Mouse (Mus musculus): ENCODE results near the gene Foxp4. TPM values are rescaled to one million over a fixed set of nuclear protein-coding genes. Genes with fewer than 3 reads are reported as not detected.

Foxp4 gene
- 88.7 and 94.3 TPM in 2 replicates for polyA plus RNA-seq (2012; rRNA removed)

DNA sequence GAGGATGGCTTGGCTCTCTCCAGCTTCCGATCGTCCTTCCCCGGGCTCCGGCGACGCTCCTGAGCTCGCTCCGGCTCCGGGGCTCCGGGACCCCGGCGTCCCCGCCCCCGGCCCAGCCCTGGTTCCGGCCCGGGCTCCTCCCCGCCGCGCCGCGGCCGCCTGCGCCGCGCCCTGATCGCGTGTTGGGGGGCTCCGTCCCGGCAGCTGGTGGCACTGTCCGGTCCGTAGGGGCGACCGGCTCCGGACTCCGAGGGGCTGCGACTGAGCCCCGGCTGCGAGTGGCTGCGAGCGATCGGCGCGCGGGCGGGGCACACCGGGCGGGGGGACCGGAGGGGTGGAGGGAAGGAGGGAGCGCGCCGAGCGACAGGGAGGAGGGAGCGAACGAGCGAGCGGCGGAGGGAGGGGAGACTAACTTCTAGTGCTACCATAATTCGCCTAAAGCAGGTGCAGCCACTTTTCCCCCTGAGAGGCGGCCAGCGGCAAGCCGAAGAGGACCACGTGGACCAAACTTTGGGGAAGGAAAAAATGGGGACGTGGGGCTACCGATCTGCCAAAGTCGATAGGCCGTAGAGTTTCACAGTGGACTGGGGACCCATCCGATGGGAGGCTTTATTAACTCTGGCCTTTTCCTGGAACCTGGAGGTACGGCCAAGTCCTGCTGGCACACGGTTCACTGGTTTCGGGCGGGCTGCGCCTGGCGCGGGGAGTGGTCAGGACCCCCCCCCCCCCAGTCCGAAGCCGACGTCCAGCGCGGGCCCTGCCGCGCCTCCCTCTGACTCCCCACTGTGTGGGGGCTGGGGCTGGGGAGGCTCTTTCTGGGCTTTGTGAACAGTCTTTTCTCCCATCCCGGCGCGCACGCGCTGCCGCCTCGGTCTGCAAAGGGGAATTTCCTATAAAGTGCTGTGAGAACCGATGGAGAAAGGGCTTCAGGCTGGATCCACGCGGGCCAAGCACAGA, at the start of gene Foxp4:
TSS of gene Foxp4 (minus strand) at position 263 of the 957 bp plus-strand sequence.

DNA sequence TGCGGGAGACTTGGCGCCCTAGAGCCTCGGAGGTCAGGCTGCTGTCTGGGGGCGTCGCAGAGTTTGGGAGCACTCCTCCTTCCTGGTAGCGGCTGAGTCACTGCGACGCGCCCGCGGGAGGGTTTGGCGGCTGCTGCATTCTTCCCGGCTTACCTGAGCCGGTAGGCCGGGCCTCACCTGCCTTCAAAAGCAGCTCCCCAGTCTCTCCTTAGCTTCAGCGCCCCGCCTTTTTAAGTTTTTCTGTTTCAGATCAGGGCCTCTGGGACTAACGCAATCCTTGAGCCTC, 90.0 kb downstream of the Foxp4 start, which contains the start of gene Mdfi:
TSS of gene Mdfi (minus strand) at position 210 of the 286 bp plus-strand sequence.

Other genes with a start within 250 kb of the Foxp4 start
- 83.6 and 105 TPM in 2 replicates for gene Tomm6, start 236.3 kb downstream of the Foxp4 start, polyA plus RNA-seq (2012; rRNA removed)
- 36.2 and 40.0 TPM in 2 replicates for gene Frs3, start 235.6 kb downstream of the Foxp4 start, polyA plus RNA-seq (2012; rRNA removed)
- gene Gm21981, start 230.2 kb downstream of the Foxp4 start, polyA plus RNA-seq (2012; rRNA removed), result 3.9 and 4.5 TPM in 2 replicates
- 1.0 TPM in 2 replicates for gene Prickle4, start 229.9 kb downstream of the Foxp4 start, polyA plus RNA-seq (2012; rRNA removed)
- gene Pgc, start 197.8 kb downstream of the Foxp4 start, polyA plus RNA-seq (2012; rRNA removed), result 0.08 TPM in 1 of 2 replicates, not detected in the other
- gene Tfeb, start 187.6 kb downstream of the Foxp4 start, polyA plus RNA-seq (2012; rRNA removed), result 2.4 and 3.7 TPM in 2 replicates
- 37.4 and 87.0 TPM in 2 replicates for gene Mdfi, start 90.0 kb downstream of the Foxp4 start, polyA plus RNA-seq (2012; rRNA removed)
- gene 1700122O11Rik, start 113.6 kb upstream of the Foxp4 start, polyA plus RNA-seq (2012; rRNA removed), result not detected in 2 replicates
- not detected in 2 replicates for gene 1700067P10Rik, start 164.7 kb upstream of the Foxp4 start, polyA plus RNA-seq (2012; rRNA removed)
- gene 9830107B12Rik, start 221.6 kb upstream of the Foxp4 start, polyA plus RNA-seq (2012; rRNA removed), result not detected in 2 replicates
- 0.11 and 0.16 TPM in 2 replicates for gene A530064D06Rik, start 242.6 kb upstream of the Foxp4 start, polyA plus RNA-seq (2012; rRNA removed)